Mouse (Mus musculus) liver, adult 2 months (tissue): ENCODE data around the gene Nrxn3. TPM values are rescaled to one million over a fixed set of nuclear protein-coding genes. Genes with fewer than 3 reads are reported as not detected.

Experiments used
- DNase-seq: peaks from one replicate; pipeline ENCODE4 v3.0.0-alpha.2; 2011; ENCODE audit warnings: low read depth, low spot score; ENCODE audit errors: extremely low read depth
- H3K27ac ChIP-seq: fragments of 200-500 bp; replicated peaks from 2 replicates; pipeline ENCODE4 v1.5.1; 2012; ENCODE audit warnings: low read depth, mild to moderate bottlenecking, control low read depth, inconsistent platforms, low read length; ENCODE audit not compliant: insufficient read depth
- H3K27me3 ChIP-seq: fragments of 200-500 bp; 2 replicates; pipeline ENCODE4 v1.6.1; 2012; ENCODE audit warnings: mild to moderate bottlenecking, moderate library complexity, low read length, inconsistent platforms; ENCODE audit not compliant: control insufficient read depth, insufficient read depth
- H3K36me3 ChIP-seq: fragments of 200-500 bp; 2 replicates; pipeline ENCODE4 v1.6.1; 2012; ENCODE audit warnings: low read length, inconsistent platforms; ENCODE audit not compliant: control insufficient read depth, insufficient read depth
- H3K4me1 ChIP-seq: fragments of 200-500 bp; 2 replicates; pipeline ENCODE4 v1.6.1; 2011; ENCODE audit warnings: low read length; ENCODE audit not compliant: control insufficient read depth, insufficient read depth
- H3K4me3 ChIP-seq: fragments of 200-500 bp; 2 replicates; pipeline ENCODE4 v1.5.1; 2011; ENCODE audit warnings: low read depth, mild to moderate bottlenecking, control low read depth, low read length, moderate library complexity; ENCODE audit not compliant: insufficient read depth
- H3K79me2 ChIP-seq: fragments of 200-500 bp; 2 replicates; pipeline ENCODE4 v1.6.1; 2012; ENCODE audit warnings: inconsistent platforms, mild to moderate bottlenecking, low read length, moderate library complexity; ENCODE audit not compliant: control insufficient read depth, insufficient read depth
- H3K9ac ChIP-seq: fragments of 200-500 bp; 2 replicates; pipeline ENCODE4 v1.6.1; 2012; ENCODE audit warnings: low read depth, mild to moderate bottlenecking, control low read depth, inconsistent platforms, low read length
- CTCF ChIP-seq: fragments of 200-500 bp; IDR thresholded peaks from 2 replicates; pipeline ENCODE4 v1.5.1; 2011; ENCODE audit warnings: low read depth, low read length, control low read depth
- POLR2A ChIP-seq: fragments of 200-500 bp; IDR thresholded peaks from 2 replicates; pipeline ENCODE4 v1.6.1; 2011; ENCODE audit warnings: low read length, control low read depth; ENCODE audit not compliant: insufficient read depth; ENCODE audit errors: extremely low read depth
- WGBS: fragments of 180-500 bp; shearing (Covaris S2); methylation state at CpG from one replicate; pipeline ENCODE4 v1.1.7; 2018; 5-methylcytosine and 5-hydroxymethylcytosine counted together
- polyA plus RNA-seq: library from polyadenylated mRNA; depleted of rRNA; stranded (reverse); fragments of >200 nt; gene quantifications from 2 replicates; pipeline ENCODE4 v1.2.3, GENCODE M21; 2012
- total RNA-seq: library from RNA; depleted of rRNA; stranded (reverse); fragments of >200 nt; gene quantifications from 2 replicates; pipeline ENCODE4 v1.2.3, GENCODE M21; 2014

Nrxn3 gene
- total and polyA plus RNA-seq, 2 experiments, result 0.18 to 0.31 TPM

GRCm38 (mm10) chr12:89867124-89867523 lies 1144.4 kb downstream of the Nrxn3 start:
- Histone ChIP-seq H3K27me3 (no peaks in the 10 kb centered on the region), H3K4me1 (no peaks in the 10 kb centered on the region), H3K79me2 (no peaks in the 10 kb centered on the region), H3K36me3 (no peaks in the 10 kb centered on the region), H3K4me3 (no peak overlapping the region), H3K9ac (no peak overlapping the region), H3K27ac (no peak overlapping the region)
- TF ChIP-seq CTCF (no peak), POLR2A (no peak)
- no peak for DNase-seq

GRCm38 (mm10) chr12:89882617-89883370 lies 1160.1 kb downstream of the Nrxn3 start:
- H3K27me3 ChIP-seq, result no peaks in the 10 kb centered on the region
- H3K36me3 ChIP-seq, result no peaks in the 10 kb centered on the region
- no peaks in the 10 kb centered on the region for H3K79me2 ChIP-seq
- no peak for DNase-seq
- 76% methylated on average over 8 of the region's 8 CpGs for WGBS
- H3K4me3 ChIP-seq, result no peak overlapping the region
- no peak overlapping the region for H3K9ac ChIP-seq
- TF ChIP-seq POLR2A, result no peak
- no peak for TF ChIP-seq CTCF
- H3K4me1 ChIP-seq, result no peaks in the 10 kb centered on the region; the same call in 1 of the 2 replicates
- H3K27ac ChIP-seq, result no peak overlapping the region

- no peaks in the 10 kb centered on the region for H3K27me3 ChIP-seq
- no peaks in the 10 kb centered on the region; the same call in 1 of the 2 replicates for H3K4me1 ChIP-seq
- 96% methylated on average over 1 of the region's 1 CpGs for WGBS
- TF ChIP-seq CTCF (no peak), POLR2A (no peak)
- no peak overlapping the region for H3K9ac ChIP-seq
- no peaks in the 10 kb centered on the region for H3K79me2 ChIP-seq
- H3K4me3 ChIP-seq, result no peak overlapping the region
- no peak for DNase-seq
- H3K36me3 ChIP-seq, result no peaks in the 10 kb centered on the region
- H3K27ac ChIP-seq, result no peak overlapping the region
Observed at GRCm38 (mm10) chr12:89884576-89884975, 1161.9 kb downstream of the Nrxn3 start.

- TF ChIP-seq CTCF (no peak), POLR2A (no peak)
- H3K27ac ChIP-seq, result no peak overlapping the region
- 77% methylated on average over 3 of the region's 3 CpGs for WGBS
- H3K79me2 ChIP-seq, result no peaks in the 10 kb centered on the region
- no peak overlapping the region for H3K9ac ChIP-seq
- no peak overlapping the region for H3K4me3 ChIP-seq
- DNase-seq, result no peak
- H3K36me3 ChIP-seq, result no peaks in the 10 kb centered on the region
- no peaks in the 10 kb centered on the region for H3K27me3 ChIP-seq
- H3K4me1 ChIP-seq, result no peaks in the 10 kb centered on the region
Observed at GRCm38 (mm10) chr12:89888647-89889046, 1166.0 kb downstream of the Nrxn3 start.

GRCm38 (mm10) chr12:89896901-89897300 lies 1174.2 kb downstream of the Nrxn3 start:
- Histone ChIP-seq H3K27me3 (no peaks in the 10 kb centered on the region), H3K4me3 (no peak overlapping the region), H3K27ac (no peak overlapping the region), H3K79me2 (no peaks in the 10 kb centered on the region), H3K9ac (no peak overlapping the region), H3K36me3 (no peaks in the 10 kb centered on the region), H3K4me1 (no peaks in the 10 kb centered on the region)
- DNase-seq, result no peak
- WGBS, result 52% methylated on average over 2 of the region's 2 CpGs
- TF ChIP-seq POLR2A (no peak), CTCF (no peak)

- WGBS, result 67% methylated on average over 3 of the region's 3 CpGs
- no peak overlapping the region for H3K27ac ChIP-seq
- no peak overlapping the region for H3K9ac ChIP-seq
- no peaks in the 10 kb centered on the region for H3K4me1 ChIP-seq
- no peaks in the 10 kb centered on the region for H3K27me3 ChIP-seq
- no peak for DNase-seq
- no peaks in the 10 kb centered on the region for H3K36me3 ChIP-seq
- H3K4me3 ChIP-seq, result no peak overlapping the region
- no peaks in the 10 kb centered on the region for H3K79me2 ChIP-seq
- TF ChIP-seq CTCF (no peak), POLR2A (no peak)
Observed at GRCm38 (mm10) chr12:89909578-89909977, 1186.9 kb downstream of the Nrxn3 start.
